Mouse (Mus musculus): Measurements from ENCODE around the gene Gcn1l1.
"Not testable (repeated sequence)": the region's sequence is repeated elsewhere in the genome, so short reads cannot be mapped to it uniquely, and the experiment has no call there.

Gene Gcn1l1

GRCm38 (mm10) chr5:115564737-115565393, at the start of gene Gcn1l1:
Gene Gcn1l1 (plus strand): TSS chr5:115565254.
- DNase-seq (ENCODE audit: low spot score), result peak; percentile 75

GRCm38 (mm10) chr5:115516081-115516907, 48.8 kb upstream of the Gcn1l1 start:
- no peak for DNase-seq (ENCODE audit: low spot score)

GRCm38 (mm10) chr5:115516908-115517307, 48.1 kb upstream of the Gcn1l1 start:
- no peak for DNase-seq (ENCODE audit: low spot score)

- DNase-seq (ENCODE audit: low spot score), result no peak
These were observed 47.6 kb upstream of the Gcn1l1 start for GRCm38 (mm10) chr5:115517501-115517900.

GRCm38 (mm10) chr5:115518214-115518613, 46.8 kb upstream of the Gcn1l1 start:
- DNase-seq (ENCODE audit: low spot score), result not testable (repeated sequence)

GRCm38 (mm10) chr5:115520325-115520869, 44.7 kb upstream of the Gcn1l1 start:
- DNase-seq (ENCODE audit: low spot score), result no peak

GRCm38 (mm10) chr5:115521553-115522461, 43.2 kb upstream of the Gcn1l1 start:
- DNase-seq (ENCODE audit: low spot score), result no peak

- DNase-seq (ENCODE audit: low spot score), result no peak
These were observed 42.5 kb upstream of the Gcn1l1 start for GRCm38 (mm10) chr5:115522531-115522930.

GRCm38 (mm10) chr5:115522981-115523499, 42.0 kb upstream of the Gcn1l1 start:
- no peak for DNase-seq (ENCODE audit: low spot score)

- no peak for DNase-seq (ENCODE audit: low spot score)
These were observed 41.1 kb upstream of the Gcn1l1 start for GRCm38 (mm10) chr5:115523971-115524370.

GRCm38 (mm10) chr5:115524471-115524870, 40.6 kb upstream of the Gcn1l1 start:
- no peak for DNase-seq (ENCODE audit: low spot score)

GRCm38 (mm10) chr5:115525416-115525815, 39.6 kb upstream of the Gcn1l1 start:
- no peak for DNase-seq (ENCODE audit: low spot score)

GRCm38 (mm10) chr5:115525943-115526342, 39.1 kb upstream of the Gcn1l1 start:
- DNase-seq (ENCODE audit: low spot score), result no peak

GRCm38 (mm10) chr5:115526456-115527202, 38.4 kb upstream of the Gcn1l1 start:
- no peak for DNase-seq (ENCODE audit: low spot score)

GRCm38 (mm10) chr5:115528128-115528527, 36.9 kb upstream of the Gcn1l1 start:
- no peak for DNase-seq (ENCODE audit: low spot score)

- DNase-seq (ENCODE audit: low spot score), result no peak
These were observed 35.7 kb upstream of the Gcn1l1 start for GRCm38 (mm10) chr5:115529364-115529741.

- no peak for DNase-seq (ENCODE audit: low spot score)
These were observed 35.2 kb upstream of the Gcn1l1 start for GRCm38 (mm10) chr5:115529742-115530446.

- DNase-seq (ENCODE audit: low spot score), result no peak
These were observed 34.6 kb upstream of the Gcn1l1 start for GRCm38 (mm10) chr5:115530447-115530809.

GRCm38 (mm10) chr5:115531671-115532270, 33.3 kb upstream of the Gcn1l1 start:
- DNase-seq (ENCODE audit: low spot score), result peak; percentile 67

GRCm38 (mm10) chr5:115534290-115534731, 30.7 kb upstream of the Gcn1l1 start:
- no peak for DNase-seq (ENCODE audit: low spot score)
